Mouse (Mus musculus): ENCODE data around the gene Enthd1.
"Not testable (repeated sequence)": the region's sequence is repeated elsewhere in the genome, so short reads cannot be mapped to it uniquely, and the experiment has no call there.

The Enthd1 gene

DNA sequence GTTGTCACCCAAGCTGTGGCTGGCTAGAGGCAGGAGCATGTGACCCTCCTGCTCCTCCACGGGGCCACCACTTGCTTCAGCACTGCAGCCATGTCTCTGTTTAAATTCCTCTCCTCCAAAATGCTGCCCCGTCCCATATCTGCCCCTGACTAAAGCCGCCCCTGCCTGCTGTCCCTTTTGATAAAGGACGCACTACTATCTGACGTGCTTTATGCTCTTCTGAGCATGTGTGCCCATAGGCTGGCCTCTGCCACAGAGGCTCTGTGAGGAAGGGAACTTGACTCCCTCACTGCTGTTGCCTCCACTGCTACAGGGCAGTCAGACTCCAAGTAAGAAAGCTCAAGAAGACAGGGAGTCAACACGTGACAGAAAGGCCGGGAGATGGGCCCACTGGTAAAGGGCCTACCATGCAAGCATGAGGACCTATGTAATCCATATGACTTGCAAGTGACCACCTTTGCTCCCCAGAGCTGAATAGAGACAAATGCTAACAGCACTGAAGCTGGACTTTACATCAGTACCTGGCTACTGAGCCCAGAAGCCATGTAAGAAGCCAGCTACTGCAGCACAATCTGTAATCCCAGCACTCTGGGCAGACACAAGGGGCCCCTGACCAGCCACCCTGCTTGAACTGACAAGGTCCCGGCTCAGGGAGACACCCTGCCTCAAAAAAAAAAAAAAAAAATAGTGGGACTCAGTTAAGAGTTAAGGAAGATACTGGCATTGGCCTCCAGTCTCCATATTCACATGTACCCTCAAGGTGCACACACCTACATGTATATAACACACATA, 32.5 kb downstream of the Enthd1 start:
- DNase-seq, result no peak

DNA sequence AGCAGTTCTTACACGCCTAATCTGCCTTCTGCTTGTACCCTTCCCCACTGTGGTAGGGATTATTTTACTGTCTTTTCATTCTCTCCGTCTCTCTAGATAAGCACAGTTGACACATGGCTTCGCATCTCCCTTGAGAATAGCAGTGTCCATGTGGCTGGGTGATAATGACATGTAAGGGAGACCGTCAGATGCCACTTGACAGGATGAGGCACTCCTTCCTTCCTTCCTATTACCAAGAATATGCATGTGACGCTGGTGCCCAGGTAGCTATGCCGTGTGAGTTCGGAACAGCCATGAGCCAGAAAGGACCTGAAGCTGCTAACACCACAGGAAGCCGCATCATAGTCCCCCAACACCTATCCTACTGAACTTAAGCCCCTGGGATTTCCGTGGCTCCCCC, 33.9 kb downstream of the Enthd1 start:
- DNase-seq, result no peak

DNA sequence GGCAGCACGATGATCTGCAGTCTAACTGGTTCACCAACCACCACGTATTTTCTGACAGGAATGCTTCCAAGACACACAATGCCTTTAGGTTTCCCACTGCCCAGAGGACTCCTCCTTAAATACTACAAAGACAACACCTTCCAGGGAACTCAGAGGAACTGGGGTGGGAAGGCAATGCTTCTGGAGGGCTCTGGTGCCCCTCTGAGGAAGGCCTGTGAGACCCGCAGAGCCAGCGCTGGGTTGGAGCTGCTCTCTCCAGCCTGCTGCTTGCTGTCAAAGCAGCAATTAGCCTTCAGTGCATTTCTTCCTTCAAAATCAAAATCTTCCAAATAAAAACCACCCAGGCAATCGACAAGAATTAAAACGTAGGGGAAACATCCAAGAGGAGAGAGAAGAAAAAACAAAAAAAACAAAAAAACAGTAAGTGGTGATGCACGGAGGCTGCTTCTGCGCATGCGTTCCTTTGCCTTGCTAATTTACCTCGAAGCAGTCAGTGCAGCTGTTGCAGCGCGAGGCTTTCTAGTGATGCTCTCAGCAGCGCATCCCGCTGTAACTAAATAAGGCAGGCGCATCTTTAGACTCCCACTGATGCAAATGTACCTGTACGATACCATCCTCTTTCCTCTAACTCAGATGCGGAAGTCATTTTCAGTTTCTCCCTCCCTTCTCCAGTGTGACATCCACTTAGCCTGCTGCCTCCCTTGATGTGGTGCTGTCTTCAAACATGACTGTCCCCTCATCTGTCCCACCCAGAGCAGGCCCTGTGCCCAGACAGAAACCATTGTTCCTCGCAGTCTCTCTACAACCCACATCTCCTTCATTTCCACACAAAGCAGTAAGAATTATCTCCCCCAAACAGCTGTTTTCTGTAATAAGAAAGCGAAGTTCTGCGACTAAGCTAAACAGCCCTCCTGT, 34.7 kb downstream of the Enthd1 start:
- no peak for DNase-seq

DNA sequence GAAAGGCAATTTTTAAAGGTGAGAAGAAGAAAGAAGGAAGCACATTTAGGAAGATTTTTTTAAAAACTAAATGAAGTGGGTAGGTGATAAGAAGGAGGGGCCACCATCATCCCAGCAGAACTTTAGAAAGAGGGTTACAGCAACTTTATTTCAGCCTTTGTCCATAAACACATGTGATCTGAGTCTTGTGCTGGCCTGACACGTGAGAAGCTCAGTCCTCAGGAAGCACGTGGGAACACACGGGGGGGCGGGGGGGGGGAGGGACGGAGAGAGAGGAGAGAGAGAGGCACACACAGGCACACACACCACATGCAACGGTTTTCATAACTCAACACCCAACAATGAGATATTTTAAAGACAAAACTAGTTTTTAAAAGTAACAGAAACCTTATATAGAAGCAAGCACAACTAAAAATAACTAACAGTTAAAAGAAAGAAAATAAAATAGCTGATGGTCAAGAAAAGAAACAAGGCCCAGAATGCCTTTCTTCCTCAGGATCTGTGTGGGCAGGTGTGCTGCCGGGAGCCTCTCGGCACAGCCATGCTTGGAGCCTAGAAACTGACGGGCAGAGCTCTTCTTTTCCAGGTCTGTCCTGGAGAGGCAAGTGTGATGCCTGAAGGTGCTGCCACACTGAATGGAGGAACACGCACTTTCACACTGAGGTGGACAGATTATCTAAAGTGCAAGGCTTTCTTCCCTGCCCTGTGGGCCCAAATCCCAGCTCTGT, 43.1 kb downstream of the Enthd1 start:
- peak; percentile 7 for DNase-seq

DNA sequence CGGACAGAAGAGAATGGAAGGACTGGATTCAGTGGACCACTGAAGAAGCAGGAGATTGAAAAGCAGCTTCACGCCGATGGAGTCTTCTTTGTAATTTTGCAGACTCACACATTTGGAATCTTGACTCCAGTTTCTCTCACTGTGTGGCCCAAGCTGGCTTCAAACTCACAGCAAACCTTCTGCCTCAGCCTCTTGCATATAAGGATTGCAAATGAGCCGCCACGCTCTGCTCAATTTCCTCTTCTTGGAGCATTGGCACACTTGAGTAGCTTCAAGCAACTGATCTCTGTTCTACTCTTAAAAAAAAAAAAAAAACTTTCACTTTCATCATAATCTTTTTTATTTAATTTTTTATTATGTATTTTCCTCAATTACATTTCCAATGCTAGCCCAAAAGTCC, 45.0 kb downstream of the Enthd1 start:
- no peak for DNase-seq

DNA sequence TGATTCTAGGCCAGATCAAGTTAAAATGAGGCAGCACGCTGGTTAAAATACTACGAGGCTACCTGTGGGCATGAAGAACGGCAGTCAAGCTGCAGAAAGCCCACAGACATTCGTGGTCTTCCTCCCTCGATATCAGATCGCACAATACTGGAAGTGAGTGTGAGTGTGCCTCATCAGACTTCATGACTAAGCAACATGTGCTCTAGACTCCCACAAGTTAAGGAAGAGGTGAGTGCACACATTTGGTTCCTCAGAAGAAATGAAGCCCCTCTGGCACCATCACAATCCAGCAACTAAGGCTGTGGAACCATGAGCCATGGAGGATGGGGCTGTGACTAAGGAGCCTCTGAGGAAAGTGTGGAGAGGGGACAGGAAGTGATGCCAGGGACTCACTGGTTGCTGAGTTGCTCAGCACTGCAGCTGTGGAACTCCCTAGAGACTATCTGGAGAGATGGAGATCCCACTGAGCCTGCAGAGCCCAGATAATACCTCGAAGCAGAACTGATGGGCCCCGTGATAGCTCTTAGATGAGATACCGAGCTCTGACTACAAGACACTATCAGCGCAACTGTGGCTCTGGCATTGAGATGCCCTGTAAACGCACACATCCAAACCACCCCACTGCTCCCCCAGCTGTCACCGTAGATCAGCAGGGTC, 46.3 kb downstream of the Enthd1 start:
- DNase-seq, result no peak

DNA sequence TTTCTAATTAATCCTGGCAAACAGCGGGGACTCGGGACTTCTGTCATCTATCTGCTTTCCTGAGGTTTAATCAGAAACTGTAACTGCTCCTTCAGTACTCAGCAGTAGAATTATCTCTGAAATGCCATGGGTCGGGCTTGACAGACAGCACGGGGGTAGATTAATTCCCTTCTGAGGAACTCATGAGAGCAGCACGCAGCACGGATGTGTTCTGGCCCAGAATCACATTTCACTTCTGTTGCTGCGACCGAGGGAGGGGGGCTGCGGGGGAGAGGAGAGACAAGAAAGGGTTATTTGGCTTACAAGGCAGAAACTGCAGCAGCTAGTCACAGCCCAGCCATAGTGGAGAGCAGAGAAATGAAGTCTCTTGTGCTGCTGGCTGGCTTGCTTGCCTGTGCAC, 47.0 kb downstream of the Enthd1 start:
- DNase-seq, result no peak

DNA sequence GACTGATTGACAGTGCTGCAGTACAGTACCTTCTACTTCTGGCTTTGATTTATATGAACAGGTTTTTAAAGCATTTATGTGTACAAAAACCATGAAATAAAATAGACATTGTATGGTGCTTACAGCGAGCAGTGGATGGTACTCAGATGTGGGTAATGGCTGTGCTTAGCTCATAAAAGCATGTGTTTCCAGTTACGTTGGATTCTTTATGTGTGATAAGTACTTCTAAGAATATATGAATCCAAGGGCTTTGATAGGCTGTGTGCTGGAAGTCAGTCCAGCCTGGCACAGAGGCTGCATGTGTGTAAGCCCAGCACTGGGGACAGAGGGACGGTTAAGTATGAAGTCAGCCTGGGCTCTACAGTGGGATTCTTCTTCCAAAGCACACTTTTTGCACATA, 48.4 kb downstream of the Enthd1 start:
- no peak for DNase-seq

DNA sequence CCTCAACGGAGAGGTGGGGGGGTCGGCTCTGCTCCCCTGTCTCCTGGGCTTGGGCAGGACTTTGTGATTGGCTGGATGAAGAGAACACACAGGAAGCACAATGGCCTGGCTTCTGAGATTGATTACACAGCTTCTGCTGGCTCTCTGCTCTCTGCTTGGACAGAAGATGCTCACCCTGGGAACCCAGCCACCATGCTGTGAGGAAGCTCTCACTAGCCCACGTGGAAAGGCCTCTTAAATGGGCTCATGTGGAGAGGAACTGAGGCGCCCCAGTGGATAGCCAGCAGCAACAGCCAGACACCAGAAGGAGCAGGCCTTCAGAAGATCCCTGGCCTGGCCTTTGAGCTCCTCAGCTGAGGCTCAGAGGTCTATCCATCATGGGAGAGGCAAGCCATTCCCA, 59.9 kb downstream of the Enthd1 start:
- no peak for DNase-seq

DNA sequence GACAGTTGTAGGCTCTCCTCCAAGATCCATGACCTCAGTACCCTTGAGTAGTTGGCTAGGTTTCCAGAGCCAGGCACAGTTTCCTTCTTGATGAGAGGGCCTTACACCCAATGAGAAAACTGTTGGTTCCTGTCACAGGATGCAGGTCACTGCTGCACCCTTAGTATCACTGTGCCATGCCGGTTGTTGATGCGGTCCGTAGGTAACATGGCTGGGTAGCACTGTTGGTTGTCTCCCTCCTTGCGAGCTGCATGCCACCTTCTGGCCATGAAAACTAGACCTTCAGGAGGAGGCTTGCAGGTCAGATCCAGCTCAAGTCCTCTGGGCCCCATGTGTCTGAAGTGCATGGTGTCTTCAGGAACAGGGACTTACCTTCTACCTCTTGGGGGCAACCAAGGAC, 61.8 kb downstream of the Enthd1 start:
- not testable (repeated sequence) for DNase-seq

DNA sequence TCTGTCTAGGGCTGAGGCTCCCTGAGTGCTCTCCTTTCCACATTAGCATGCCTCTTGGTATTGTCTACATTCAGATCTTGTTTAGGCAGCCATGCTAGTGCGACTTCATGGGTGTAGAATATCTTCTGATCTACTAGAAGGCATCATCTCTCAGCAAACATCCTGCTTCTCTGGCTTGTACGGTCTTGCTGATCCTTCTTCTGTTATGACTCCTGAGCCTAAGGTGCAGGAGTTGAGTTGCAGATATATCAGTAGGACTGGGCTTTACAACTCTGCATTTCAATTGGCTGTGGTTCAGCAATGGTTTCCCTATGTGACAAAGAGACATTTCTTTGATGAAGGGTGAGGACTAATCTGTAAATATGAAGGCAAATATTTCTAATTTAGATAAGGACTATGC, 62.2 kb downstream of the Enthd1 start:
- DNase-seq, result no peak

DNA sequence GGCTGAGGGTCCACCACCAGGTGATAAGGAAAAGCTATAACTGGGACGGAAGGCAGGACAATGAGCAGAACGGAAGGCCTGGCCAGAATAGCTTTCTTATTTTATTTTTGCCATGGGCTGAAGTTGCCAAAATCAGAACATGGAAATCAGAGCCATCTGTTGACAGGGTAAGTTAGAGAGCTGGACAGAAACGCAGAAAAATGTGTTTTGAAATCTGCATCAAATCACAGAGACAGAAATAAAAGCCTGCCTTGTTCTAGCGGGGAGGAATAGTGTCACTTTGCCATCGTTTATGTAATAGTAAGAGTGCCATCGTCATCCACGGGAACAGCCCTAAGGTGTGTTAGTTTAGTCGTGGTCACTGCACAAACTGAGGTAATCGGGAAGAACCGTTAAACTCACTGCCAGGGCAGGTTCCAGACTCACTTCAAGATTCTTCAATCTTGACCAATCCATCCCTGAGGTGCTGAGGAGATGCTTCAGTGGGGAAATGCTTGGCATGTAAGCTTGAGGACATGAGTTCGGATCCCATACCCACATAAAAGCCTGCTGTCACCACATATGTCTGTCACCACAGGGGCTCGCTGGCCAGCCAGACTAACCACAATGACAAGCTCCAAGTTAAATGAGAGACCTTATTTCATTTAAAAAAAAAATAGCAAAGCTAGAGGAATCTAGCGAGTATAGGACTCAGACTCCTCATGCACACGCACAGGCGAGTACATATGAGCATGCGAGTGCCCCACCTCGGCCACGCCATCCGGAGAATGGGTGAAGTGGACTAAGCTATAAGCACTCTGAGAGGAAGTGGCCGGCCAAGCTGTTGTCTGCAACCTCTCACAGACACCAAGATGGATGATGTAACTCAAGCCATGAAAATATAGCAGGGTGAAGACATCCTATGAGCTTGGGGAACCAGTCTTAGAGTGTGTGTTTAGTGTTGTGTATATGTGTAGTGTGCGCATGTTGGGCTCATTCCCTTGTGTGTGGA, 63.6 kb downstream of the Enthd1 start:
- DNase-seq, result no peak

DNA sequence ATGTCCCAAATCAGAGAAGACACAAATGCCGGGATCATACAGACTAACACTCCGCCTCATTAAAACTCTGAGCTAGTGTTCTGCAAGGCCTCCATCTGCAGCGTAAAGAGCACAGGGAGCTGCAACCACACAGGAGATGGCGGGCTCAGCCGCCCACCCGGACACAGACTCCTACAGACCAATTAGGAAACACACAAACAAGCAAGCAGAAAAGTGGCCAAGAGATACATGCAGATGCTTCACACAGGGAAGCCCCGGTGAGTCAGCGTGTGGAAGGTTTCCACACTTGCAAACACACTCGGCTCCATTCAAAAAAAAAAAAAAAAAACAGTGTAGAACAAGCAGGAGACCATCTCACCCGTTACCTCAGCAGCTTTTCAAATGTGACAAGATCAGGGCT, 64.5 kb downstream of the Enthd1 start:
- no peak for DNase-seq

DNA sequence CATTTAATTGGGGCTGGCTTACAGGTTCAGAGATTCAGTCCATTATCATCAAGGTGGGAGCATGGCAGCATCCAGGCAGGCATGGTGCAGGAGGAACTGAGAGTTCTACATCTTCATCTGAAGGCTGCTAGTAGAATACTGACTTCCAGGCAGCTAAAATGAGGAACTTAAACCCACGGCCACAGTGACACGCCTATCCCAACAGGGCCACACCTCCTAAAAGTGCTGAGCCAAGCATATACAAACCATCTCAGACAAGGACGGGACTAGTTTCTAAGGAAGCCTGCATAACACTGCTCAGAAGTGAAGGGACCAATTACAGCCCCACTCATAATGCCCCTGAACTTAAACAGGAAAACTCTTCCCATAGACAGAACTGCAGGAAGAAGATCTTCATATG, 67.2 kb downstream of the Enthd1 start:
- DNase-seq, result not testable (repeated sequence)

DNA sequence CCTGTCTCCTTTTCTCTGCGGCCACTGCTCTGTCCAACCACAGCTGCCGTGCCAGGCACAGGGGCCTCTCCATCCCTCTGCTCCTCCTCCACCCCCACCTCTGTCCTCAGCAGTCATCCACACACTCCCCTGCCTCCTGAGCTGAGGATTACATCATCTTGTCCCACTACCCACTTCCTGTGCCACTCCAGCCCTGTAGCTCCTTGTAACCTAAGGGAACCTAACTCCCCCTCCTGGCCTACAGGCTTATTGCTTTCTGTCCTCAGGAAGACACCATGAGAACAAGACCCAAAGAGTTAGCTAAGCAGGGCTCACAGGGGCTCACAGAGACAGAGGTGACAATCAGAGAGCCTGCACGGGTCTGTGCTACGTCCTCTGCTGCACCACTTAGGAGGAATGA, 73.5 kb downstream of the Enthd1 start:
- DNase-seq, result no peak

DNA sequence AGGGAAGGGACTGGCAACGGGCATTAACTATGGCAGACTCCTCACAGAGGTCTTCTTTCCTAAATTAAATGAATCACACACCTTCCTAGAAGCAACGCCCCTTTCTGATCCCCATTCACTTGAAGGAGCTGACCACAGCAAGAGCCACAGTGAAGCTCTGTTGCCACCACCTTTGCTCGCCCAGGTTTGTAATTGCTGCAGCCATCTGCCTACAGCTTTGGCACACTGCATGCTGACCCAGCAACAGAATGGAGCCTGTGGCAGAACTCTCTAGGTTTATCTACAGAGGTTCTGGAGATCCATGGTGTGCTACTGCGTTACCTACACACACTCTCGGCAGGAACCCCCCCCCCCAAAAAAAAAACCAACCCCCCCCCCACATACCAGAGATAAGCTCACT, 74.8 kb downstream of the Enthd1 start:
- DNase-seq, result no peak

DNA sequence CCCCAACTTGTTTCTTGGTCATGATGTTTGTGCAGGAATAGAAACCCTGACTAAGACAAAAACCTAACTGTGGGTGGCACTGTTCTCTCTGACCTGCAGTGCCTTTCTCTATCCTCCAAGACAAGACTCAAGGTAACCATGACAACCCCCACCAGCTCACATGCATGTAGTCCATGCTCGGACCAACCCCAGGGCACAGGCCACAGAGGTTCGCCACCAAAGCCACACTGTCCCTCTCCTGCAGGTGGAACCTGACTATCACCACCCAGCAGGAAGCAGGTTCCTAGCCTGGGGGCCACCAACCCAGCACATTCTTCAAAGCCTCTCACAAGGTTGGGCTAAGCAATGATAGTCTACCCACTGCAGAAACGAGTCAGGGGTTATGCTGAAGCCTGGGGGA, 76.3 kb downstream of the Enthd1 start:
- DNase-seq, result no peak

DNA sequence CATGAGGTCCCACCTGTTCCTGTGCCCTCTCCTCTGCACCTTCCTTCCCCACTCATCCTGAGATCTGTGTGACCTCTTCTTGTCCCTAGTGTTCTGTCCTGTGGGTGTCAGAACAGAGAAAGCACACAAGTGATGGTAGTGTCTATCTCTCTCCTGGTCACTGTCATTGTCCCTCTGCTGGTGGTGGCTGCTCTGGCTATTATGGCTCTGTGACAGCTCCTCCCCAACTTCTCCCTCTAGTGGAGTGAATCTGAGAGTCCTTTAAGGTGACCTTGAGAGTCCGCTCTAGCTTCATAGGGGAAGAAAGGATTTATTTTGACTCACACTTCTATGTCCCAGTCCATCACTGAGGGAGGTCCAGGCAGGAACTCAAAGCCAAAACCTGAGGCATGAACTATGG, 79.4 kb downstream of the Enthd1 start:
- no peak for DNase-seq

DNA sequence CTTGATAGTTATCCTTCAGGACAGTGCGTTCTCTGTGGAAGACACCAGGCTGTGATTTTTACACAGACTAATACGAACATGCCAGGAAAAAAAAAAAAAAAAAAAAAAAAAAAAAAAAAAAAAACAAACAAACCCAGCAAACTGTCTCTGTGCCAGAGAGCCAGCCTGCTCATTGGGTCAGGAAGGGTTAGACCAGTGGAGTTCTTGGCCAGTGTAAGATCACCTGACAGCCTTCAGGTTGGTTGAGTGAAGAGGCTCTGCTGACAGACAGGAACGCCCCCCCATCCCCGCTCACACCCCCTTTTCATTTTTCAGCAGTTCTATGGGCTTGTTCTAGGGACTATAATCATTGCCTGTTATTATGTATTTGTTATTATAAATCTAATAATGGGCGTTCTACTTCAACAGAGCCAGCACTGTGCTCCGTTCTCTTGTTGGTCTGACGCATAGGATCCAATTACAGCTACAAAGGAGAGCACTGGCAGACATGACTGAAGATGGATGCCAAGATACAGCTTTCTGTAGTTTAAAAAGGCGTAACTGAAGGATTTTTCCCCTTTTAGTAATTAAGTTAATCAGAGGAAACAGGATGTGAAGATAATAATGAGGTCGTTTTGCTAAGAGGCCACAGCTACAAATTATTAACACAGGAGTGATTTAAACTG, 81.8 kb downstream of the Enthd1 start:
- no peak for DNase-seq

DNA sequence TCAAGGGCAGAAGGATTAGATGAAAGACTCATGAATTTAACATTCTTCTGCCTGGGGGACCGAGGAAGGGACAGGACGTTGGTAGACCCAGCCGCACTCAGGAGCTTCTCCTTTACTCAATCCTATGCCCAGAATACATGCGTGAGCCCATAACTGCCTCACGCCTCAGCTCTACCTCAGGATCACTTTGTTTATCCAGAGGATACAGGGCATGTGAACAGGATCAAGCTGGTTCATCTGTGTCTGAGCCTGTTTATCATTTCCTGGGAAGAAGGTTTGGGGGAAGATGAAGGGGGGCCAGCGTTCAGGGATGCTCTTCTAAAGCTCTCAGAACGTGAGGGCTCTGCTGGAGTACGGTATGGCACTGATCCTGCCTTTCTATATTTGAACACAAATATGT, 82.6 kb downstream of the Enthd1 start:
- DNase-seq, result no peak

DNA sequence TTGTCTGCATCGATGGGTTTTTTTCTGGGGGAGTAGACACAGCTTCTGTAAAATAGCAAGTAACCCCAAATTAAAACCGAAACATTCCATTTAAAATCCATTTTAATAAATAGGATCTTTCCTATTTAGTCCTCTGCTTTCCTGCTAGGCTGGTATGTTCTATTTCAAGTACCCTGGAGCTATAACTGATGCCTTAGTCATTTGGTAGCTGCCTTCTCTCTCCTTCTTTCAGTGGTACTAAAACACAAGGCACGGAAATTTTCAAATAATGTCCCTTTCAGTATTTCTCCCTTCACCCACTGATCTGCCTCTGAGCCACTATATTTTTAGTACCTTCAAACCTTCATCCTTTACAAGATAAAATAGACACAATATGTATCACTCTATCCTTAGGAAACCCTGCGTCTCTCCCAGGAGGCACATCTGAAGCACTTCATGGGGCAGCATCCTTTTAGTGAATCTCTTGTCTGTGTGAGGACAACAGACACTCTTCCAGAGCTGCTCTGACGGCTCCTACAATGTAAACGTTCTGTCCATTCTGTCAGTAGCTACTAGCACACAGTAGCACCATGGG, 90.4 kb downstream of the Enthd1 start:
- DNase-seq, result no peak
